Mouse (Mus musculus): ENCODE data around the gene Ahdc1.

- TF ChIP-seq JUND (IDR thresholded peaks at IDR 0.05; ENCODE audit: low read depth, low read length) (no peak), CTCF (IDR thresholded peaks at IDR 0.05 in 2 of 3, conservative IDR thresholded peaks at IDR 0.05 in 1 of 3; ENCODE audit: control insufficient read depth in 1 of 3, insufficient read depth in 1 of 3, low read depth in 2 of 3, low read length in 3 of 3, poor library complexity in 1 of 3, severe bottlenecking in 1 of 3) (no peak), TBP (IDR thresholded peaks at IDR 0.05; ENCODE audit: low read depth, low read length) (0 out of 2 replicates have a peak, but pooled peaks have one; percentile 22), POLR2A (IDR thresholded peaks at IDR 0.05; ENCODE audit: control insufficient read depth in 1 of 2, insufficient read depth in 1 of 2, low read depth in 1 of 2, low read length in 2 of 2, poor library complexity in 1 of 2) (peak; percentile 61 to 86; a peak in 3 of 4 replicates), ZMIZ1 (IDR thresholded peaks at IDR 0.05; ENCODE audit: low read depth, low read length) (peak; percentile 37; the same call in 1 of the 2 replicates), EP300 (IDR thresholded peaks at IDR 0.05; ENCODE audit: low read depth in 1 of 2, low read length in 2 of 2) (peak in 1 of 2 experiments; percentile 19; a peak in 1 of 4 replicates), UBTF (IDR thresholded peaks at IDR 0.05; ENCODE audit: borderline replicate concordance, insufficient read depth, low read depth, low read length) (no peak; the same call in 1 of the 2 replicates), E2F4 (IDR thresholded peaks at IDR 0.05; ENCODE audit: borderline replicate concordance, low read depth, low read length) (no peak), POLR2AphosphoS5 (IDR thresholded peaks at IDR 0.05; ENCODE audit: borderline replicate concordance, low read depth, low read length) (no peak), ZNF384 (IDR thresholded peaks at IDR 0.05; ENCODE audit: low read depth, low read length) (no peak)
Observed at GRCm38 (mm10) chr4:133011028-133011820, at the start of gene Ahdc1.

Data from MEL (cell line).